Mouse (Mus musculus): Measurements from ENCODE around the gene Heatr5a. TPM values are rescaled to one million over a fixed set of nuclear protein-coding genes. Genes with fewer than 3 reads are reported as not detected.
A peak's percentile ranks its signal among the peaks of the same experiment; 100 is the strongest.

Gene Heatr5a
- total and polyA plus RNA-seq, 3 experiments = 20.6 to 23.6 (median 21.4) TPM

DNA sequence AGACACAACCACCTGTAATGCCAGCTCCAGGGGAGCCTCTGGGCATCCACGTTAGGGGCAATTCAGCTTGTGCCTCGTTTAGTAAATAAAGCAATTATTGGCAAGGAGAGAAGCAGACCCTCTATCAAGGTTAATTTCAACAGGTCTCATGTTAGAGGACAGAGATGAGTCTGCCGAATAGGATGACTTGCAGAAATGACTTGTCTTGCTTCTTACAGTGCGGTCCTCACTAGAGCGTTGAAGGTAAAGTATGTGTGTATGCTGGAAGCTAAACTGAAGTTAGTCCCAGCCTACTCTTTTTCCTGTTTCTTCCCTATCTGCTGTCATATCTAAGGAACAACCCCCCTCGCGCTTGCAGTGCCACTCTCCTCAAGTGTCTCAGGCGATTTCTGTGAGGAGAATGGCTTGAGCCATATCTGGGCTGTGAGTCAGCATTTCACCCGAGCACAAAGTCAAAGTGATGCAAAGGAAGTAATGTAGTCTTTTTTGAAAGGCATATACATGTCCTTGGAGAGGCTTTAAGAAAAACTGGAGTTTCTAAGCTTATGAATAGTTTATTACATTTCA, 27.3 kb upstream of the Heatr5a start:
- Histone ChIP-seq H3K36me3 (ENCODE audit: control insufficient read depth, insufficient read depth, low read length) (no peaks in the 10 kb centered on the region; the same call in none of the 2 replicates), H3K27me3 (ENCODE audit: control insufficient read depth, insufficient read depth, low read length) (no peaks in the 10 kb centered on the region), H3K9ac (ENCODE audit: low read depth, low read length) (no peak overlapping the region), H3K4me1 (ENCODE audit: control insufficient read depth, insufficient read depth, low read length) (no peaks in the 10 kb centered on the region; the same call in 1 of the 2 replicates), H3K79me2 (replicated peaks; ENCODE audit: control insufficient read depth, insufficient read depth, low read length) (no peaks in the 10 kb centered on the region), H3K4me3 (no peak overlapping the region), H3K27ac (no peak overlapping the region)
- TF ChIP-seq POLR2A (IDR thresholded peaks at IDR 0.05; ENCODE audit: insufficient read depth, low read depth, low read length) (no peak), EP300 (IDR thresholded peaks at IDR 0.05; ENCODE audit: insufficient read depth, low read depth, low read length) (no peak), CTCF (IDR thresholded peaks at IDR 0.05) (no peak)
- 82% methylated on average over 9 of the region's 9 CpGs for WGBS
- DNase-seq = no peak
- intact Hi-C loops (cut with DNase I) = no loop called here

DNA sequence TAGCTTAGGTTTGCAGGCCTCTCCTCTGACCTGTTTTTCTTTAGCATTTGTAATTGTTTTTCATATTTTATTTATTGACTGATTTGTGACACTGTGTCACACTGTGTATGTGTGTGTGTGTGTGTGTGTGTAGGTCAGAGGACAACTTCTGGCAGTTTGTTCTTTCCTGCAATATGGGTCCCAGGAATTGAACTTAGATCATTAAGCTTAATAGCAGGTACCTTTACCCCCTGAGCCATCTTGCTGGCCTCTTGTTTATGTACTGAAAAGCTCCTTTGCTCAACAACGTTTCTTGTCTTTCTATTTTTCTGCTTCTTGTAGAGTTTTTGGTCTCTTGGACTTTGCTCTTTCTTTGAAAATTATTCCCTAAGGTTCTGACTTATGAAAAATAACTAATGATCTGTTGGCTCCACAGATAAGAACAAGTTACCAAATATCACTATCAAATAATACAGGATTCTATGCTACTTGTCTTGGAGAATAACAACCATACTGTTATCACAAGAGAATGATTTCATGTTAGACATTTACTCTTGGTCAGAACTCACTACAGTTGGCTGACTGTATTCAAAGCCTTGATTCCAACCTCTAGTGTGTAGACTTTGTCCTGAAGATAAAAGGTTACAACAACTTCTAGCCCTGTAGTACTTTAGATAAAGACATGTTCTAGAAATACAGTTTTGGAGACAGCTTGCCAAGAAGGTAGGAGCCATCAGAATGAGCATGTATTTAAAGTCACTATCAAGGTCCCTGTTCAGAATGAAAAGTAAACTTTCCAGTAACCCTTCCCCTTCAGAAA, 24.8 kb upstream of the Heatr5a start:
- WGBS = 85% methylated on average over 1 of the region's 1 CpGs
- Histone ChIP-seq H3K9ac (ENCODE audit: low read depth, low read length) (no peak overlapping the region), H3K27ac (no peak overlapping the region), H3K79me2 (replicated peaks; ENCODE audit: control insufficient read depth, insufficient read depth, low read length) (no peaks in the 10 kb centered on the region), H3K27me3 (ENCODE audit: control insufficient read depth, insufficient read depth, low read length) (no peaks in the 10 kb centered on the region), H3K4me1 (ENCODE audit: control insufficient read depth, insufficient read depth, low read length) (no peaks in the 10 kb centered on the region), H3K36me3 (ENCODE audit: control insufficient read depth, insufficient read depth, low read length) (no peaks in the 10 kb centered on the region; the same call in none of the 2 replicates), H3K4me3 (no peak overlapping the region)
- no peak for TF ChIP-seq EP300 (IDR thresholded peaks at IDR 0.05; ENCODE audit: insufficient read depth, low read depth, low read length)
- DNase-seq = no peak
- intact Hi-C loops (cut with DNase I) = no loop called here

DNA sequence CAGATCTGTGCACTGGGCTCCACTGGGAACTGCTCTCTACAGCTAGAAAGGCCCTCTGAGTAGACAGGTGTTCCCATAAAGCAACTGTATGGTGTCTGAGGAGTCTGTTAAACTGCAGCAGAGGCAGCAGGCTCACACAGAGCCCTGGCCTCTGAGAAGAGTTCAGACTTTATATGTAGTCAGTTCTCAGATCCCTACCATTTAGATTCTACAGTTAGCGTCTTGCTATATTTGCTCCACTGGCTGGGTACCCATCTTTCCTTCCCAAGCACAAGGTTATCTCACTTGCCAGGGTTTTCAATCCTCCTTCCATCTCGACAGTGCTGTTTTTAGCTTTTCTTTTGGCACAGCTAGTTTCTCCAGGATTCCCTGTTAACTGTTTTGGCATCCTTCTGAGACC, 19.5 kb upstream of the Heatr5a start:
- intact Hi-C loops (cut with DNase I) = no loop called here
- no peak overlapping the region for H3K4me3 ChIP-seq
- WGBS = 73% methylated on average over 2 of the region's 2 CpGs
- TF ChIP-seq POLR2A (IDR thresholded peaks at IDR 0.05; ENCODE audit: insufficient read depth, low read depth, low read length) (no peak), EP300 (IDR thresholded peaks at IDR 0.05; ENCODE audit: insufficient read depth, low read depth, low read length) (no peak), CTCF (IDR thresholded peaks at IDR 0.05) (no peak)
- H3K4me1 ChIP-seq (ENCODE audit: control insufficient read depth, insufficient read depth, low read length) = peaks cover 4% of the 10 kb centered on the region
- H3K36me3 ChIP-seq (ENCODE audit: control insufficient read depth, insufficient read depth, low read length) = no peaks in the 10 kb centered on the region
- no peaks in the 10 kb centered on the region for H3K79me2 ChIP-seq (replicated peaks; ENCODE audit: control insufficient read depth, insufficient read depth, low read length)
- H3K27ac ChIP-seq = no peak overlapping the region
- H3K9ac ChIP-seq (ENCODE audit: low read depth, low read length) = no peak overlapping the region
- no peaks in the 10 kb centered on the region for H3K27me3 ChIP-seq (ENCODE audit: control insufficient read depth, insufficient read depth, low read length)
- DNase-seq = no peak

DNA sequence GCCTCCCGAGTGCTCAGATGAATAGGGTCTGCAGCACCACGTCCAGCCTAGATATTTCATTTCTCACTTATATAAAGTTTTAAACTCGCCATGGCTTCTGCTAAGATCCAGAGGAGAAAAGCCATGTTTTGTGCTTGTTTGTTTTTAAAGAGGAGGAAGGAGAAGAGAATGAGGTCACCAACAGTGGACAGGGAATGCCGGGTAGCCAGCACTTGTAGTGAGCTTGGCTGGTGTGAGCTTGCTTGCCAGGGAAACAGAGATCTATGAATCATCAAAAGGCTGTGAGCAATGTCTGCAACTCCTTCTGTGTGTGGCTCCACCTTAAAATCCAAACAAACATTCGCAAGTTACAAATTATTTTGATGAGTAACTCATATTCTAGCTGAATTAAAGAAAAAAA, 17.4 kb upstream of the Heatr5a start:
- Histone ChIP-seq H3K27me3 (ENCODE audit: control insufficient read depth, insufficient read depth, low read length) (no peaks in the 10 kb centered on the region), H3K4me1 (ENCODE audit: control insufficient read depth, insufficient read depth, low read length) (peaks cover 6% of the 10 kb centered on the region)

DNA sequence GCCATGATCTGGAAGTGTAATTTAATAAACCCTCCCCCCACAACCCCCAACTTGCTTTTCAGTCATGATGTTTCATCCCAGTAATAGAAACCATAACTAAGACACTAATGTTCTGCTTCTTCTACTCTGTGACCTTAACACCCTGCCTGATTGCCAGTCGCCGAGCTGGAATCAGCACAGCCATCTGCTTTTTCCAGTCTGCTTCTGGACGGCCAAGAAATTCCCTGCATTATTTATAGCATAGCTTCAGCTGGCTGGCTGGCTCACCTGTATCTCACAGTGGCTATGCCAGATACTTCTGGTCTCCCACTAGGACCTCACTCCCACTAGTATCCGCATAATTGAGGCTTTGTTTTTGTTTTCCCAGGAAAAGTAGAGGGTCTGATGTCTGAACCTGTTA, 14.7 kb upstream of the Heatr5a start:
- WGBS = 19% methylated on average over 4 of the region's 4 CpGs
- Histone ChIP-seq H3K79me2 (replicated peaks; ENCODE audit: control insufficient read depth, insufficient read depth, low read length) (no peaks in the 10 kb centered on the region), H3K4me3 (no peak overlapping the region), H3K27ac (no peak overlapping the region; the same call in none of the 2 replicates), H3K9ac (ENCODE audit: low read depth, low read length) (no peak overlapping the region), H3K27me3 (ENCODE audit: control insufficient read depth, insufficient read depth, low read length) (no peaks in the 10 kb centered on the region), H3K36me3 (ENCODE audit: control insufficient read depth, insufficient read depth, low read length) (no peaks in the 10 kb centered on the region), H3K4me1 (ENCODE audit: control insufficient read depth, insufficient read depth, low read length) (peaks cover 6% of the 10 kb centered on the region)
- TF ChIP-seq CTCF (IDR thresholded peaks at IDR 0.05) (no peak), EP300 (IDR thresholded peaks at IDR 0.05; ENCODE audit: insufficient read depth, low read depth, low read length) (no peak), POLR2A (IDR thresholded peaks at IDR 0.05; ENCODE audit: insufficient read depth, low read depth, low read length) (no peak)
- intact Hi-C loops (cut with DNase I) = loop anchor here (2.0 kb wide), 1 partner anchor 15 kb away; the partner anchor contains the start of gene Heatr5a
- DNase-seq = peak in 1 of 2 experiments; percentile 27

More for the DNA sequence above, 17.4 kb upstream of the Heatr5a start:
- Histone ChIP-seq H3K79me2 (replicated peaks; ENCODE audit: control insufficient read depth, insufficient read depth, low read length) (no peaks in the 10 kb centered on the region), H3K36me3 (ENCODE audit: control insufficient read depth, insufficient read depth, low read length) (no peaks in the 10 kb centered on the region), H3K9ac (ENCODE audit: low read depth, low read length) (no peak overlapping the region), H3K27ac (no peak overlapping the region), H3K4me3 (no peak overlapping the region)
- intact Hi-C loops (cut with DNase I) = no loop called here
- TF ChIP-seq POLR2A (IDR thresholded peaks at IDR 0.05; ENCODE audit: insufficient read depth, low read depth, low read length) = no peak
- TF ChIP-seq EP300 (IDR thresholded peaks at IDR 0.05; ENCODE audit: insufficient read depth, low read depth, low read length) = no peak
- TF ChIP-seq CTCF (IDR thresholded peaks at IDR 0.05) = no peak
- whole genome bisulfite sequencing = 75% methylated on average over 5 of the region's 5 CpGs
- DNase-seq = no peak
